ENCODE assay signal across 8 mouse cellular contexts in the genomic region with DNA sequence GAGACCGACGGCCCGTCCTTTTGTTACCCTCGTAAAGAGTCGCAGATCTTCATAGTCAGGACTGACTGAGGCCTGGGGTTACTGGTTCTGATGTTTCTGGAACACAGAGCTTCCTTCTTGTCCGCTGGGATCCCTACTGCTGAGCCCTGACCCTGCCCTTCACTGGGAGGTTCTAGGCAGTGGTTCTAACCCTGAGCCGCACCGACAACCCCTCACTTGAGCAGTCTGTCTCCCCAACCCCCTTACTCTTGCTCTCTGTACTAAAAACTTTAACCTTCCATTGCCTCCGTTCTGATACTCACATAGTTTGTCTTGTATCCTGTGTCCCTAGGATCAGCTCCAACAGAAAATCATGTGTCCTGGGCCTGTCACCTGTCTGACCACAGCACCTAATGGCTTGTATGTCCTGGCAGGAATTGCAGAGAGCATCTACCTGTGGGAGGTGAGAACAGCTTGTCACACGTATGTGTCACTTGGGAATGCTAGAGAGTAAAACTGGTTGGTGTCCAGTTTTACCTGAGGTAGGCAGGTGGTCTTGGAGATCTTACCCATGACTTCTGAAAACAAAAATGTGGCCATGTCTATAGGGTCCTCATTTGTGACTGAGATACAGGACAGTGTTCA. TPM values are rescaled to one million over a fixed set of nuclear protein-coding genes. Genes with fewer than 3 reads are reported as not detected.
DNase-seq lines count a peak whose midpoint lies in the region; ATAC-seq and TF ChIP-seq lines count a peak whose summit lies in the region.

No protein-coding gene starts in this region.

- no peak for DNase-seq in layer of hippocampus, adult 2 months (ENCODE audit: low spot score in 2 of 2)
- no peak for DNase-seq in layer of hippocampus, adult 11-12 months (ENCODE audit: low spot score)
- DNase-seq in hindbrain, postnatal 0 days (ENCODE audit: low spot score): no peak
- DNase-seq in adrenal gland, adult 18-20 months (ENCODE audit: low spot score in 2 of 2): no peak
- no peak for DNase-seq in thymus, postnatal 36 days
- no peak for DNase-seq in layer of hippocampus, postnatal 25 days (ENCODE audit: extremely low spot score in 1 of 2, low spot score in 1 of 2)

- peak overlapping the region; percentile 84 for H3K9ac ChIP-seq in embryonic facial prominence, embryonic 12.5 days
- peak overlapping the region; percentile 77 for H3K9ac ChIP-seq in hindbrain, postnatal 0 days (replicated peaks; ENCODE audit: low read length)

- H3K4me2 ChIP-seq in embryonic facial prominence, embryonic 12.5 days (replicated peaks): peak overlapping the region; percentile 80
- peak overlapping the region; percentile 73 for H3K4me2 ChIP-seq in hindbrain, postnatal 0 days (ENCODE audit: low read depth, low read length)
- peak overlapping the region; percentile 95 for H3K4me2 ChIP-seq in myocyte (ENCODE audit: low read depth)

- no peak for TF ChIP-seq CTCF in layer of hippocampus, adult 2 months (conservative IDR thresholded peaks at IDR 0.05)
- no peak for TF ChIP-seq CTCF in hindbrain, postnatal 0 days (IDR thresholded peaks at IDR 0.05; ENCODE audit: low read depth)

- no peak for TF ChIP-seq POLR2A in myocyte (IDR thresholded peaks at IDR 0.05; ENCODE audit: insufficient read length, low read depth)

- H3K79me2 ChIP-seq in myocyte (ENCODE audit: control insufficient read depth, insufficient read depth): peaks cover 13% of the 10 kb centered on the region

- H3K27ac ChIP-seq in layer of hippocampus, adult 2 months: peak overlapping the region; percentile 89
- H3K27ac ChIP-seq in embryonic facial prominence, embryonic 12.5 days: no peak overlapping the region; the same call in 1 of the 2 replicates
- H3K27ac ChIP-seq in hindbrain, postnatal 0 days: peak overlapping the region; percentile 79; the same call in 1 of the 2 replicates

- peaks cover 42% of the 10 kb centered on the region for H3K36me3 ChIP-seq in embryonic facial prominence, embryonic 12.5 days
- H3K36me3 ChIP-seq in hindbrain, postnatal 0 days (ENCODE audit: insufficient read depth, low read length): peaks cover 21% of the 10 kb centered on the region
- no peaks in the 10 kb centered on the region for H3K36me3 ChIP-seq in myocyte (ENCODE audit: control insufficient read depth, insufficient read depth)

- no peaks in the 10 kb centered on the region for H3K9me3 ChIP-seq in embryonic facial prominence, embryonic 12.5 days
- H3K9me3 ChIP-seq in hindbrain, postnatal 0 days (ENCODE audit: low read length): no peaks in the 10 kb centered on the region

- ATAC-seq in embryonic facial prominence, embryonic 12.5 days (ENCODE audit: insufficient number of reproducible peaks, insufficient read depth, low FRiP score, low TSS enrichment): no peak
- no peak for ATAC-seq in hindbrain, postnatal 0 days

- WGBS in embryonic facial prominence, embryonic 12.5 days: 17% methylated on average over 10 of the region's 10 CpGs
- WGBS in hindbrain, postnatal 0 days: 20% methylated on average over 10 of the region's 10 CpGs

- H3K27me3 ChIP-seq in embryonic facial prominence, embryonic 12.5 days: no peaks in the 10 kb centered on the region
- H3K27me3 ChIP-seq in hindbrain, postnatal 0 days (ENCODE audit: insufficient read depth, low read length): no peaks in the 10 kb centered on the region
- peaks cover 4% of the 10 kb centered on the region for H3K27me3 ChIP-seq in myocyte (ENCODE audit: control insufficient read depth, insufficient read depth, insufficient read length)

- H3K4me1 ChIP-seq in embryonic facial prominence, embryonic 12.5 days: peaks cover 16% of the 10 kb centered on the region
- peaks cover 5% of the 10 kb centered on the region; the same call in 1 of the 2 replicates for H3K4me1 ChIP-seq in hindbrain, postnatal 0 days (ENCODE audit: insufficient read depth, low read length)

- H3ac ChIP-seq in myocyte (ENCODE audit: control insufficient read depth, insufficient read length): peak overlapping the region; percentile 60

- peak overlapping the region; percentile 99 for H3K4me3 ChIP-seq in layer of hippocampus, adult 2 months
- H3K4me3 ChIP-seq in embryonic facial prominence, embryonic 12.5 days: peak overlapping the region; percentile 93
- H3K4me3 ChIP-seq in hindbrain, postnatal 0 days (ENCODE audit: low read length): peak overlapping the region; percentile 97
- H3K4me3 ChIP-seq in myocyte: peak overlapping the region; percentile 55

TF ChIP-seq in myocyte, 11 proteins besides CTCF, POLR2A, EP300 and RAD21:
- TF ChIP-seq USF1 (IDR thresholded peaks at IDR 0.05; ENCODE audit: low read depth) (no peak), E2F4 (IDR thresholded peaks at IDR 0.05; ENCODE audit: insufficient read depth) (no peak), REST (IDR thresholded peaks at IDR 0.05; ENCODE audit: insufficient read depth, insufficient read length) (no peak), SRF (IDR thresholded peaks at IDR 0.05; ENCODE audit: control insufficient read depth, insufficient read length, low read depth) (no peak), CEBPB (IDR thresholded peaks at IDR 0.05; ENCODE audit: insufficient read depth, poor library complexity, severe bottlenecking) (no peak), MYOD1 (IDR thresholded peaks at IDR 0.05; ENCODE audit: control insufficient read depth in 1 of 3, insufficient read length in 2 of 3, low read depth in 2 of 3) (no peak), MAX (IDR thresholded peaks at IDR 0.05; ENCODE audit: low read depth) (no peak), TCF3 (IDR thresholded peaks at IDR 0.05; ENCODE audit: insufficient read length, low read depth) (no peak), MYOG (IDR thresholded peaks at IDR 0.05; ENCODE audit: control insufficient read depth in 1 of 3, insufficient read depth in 1 of 3, insufficient read length in 2 of 3, low read depth in 2 of 3) (no peak), POLR2AphosphoS2 (IDR thresholded peaks at IDR 0.05; ENCODE audit: insufficient read length, low read depth) (no peak), TCF12 (IDR thresholded peaks at IDR 0.05; ENCODE audit: insufficient read depth, poor library complexity, severe bottlenecking) (no peak)

RNA-seq across cellular contexts. Expression of a gene that starts 0.8 kb away (rescaled TPM):
- total RNA-seq in layer of hippocampus, adult 2 months (2021): 10 to 100 TPM; 44.8 to 47.0 TPM
- polyA plus RNA-seq in embryonic facial prominence, embryonic 12.5 days (2016; fragmentation: Nextera tagmentation; extraction: Ambion mirVana): 118 and 120 TPM in 2 replicates
- 74.6 and 81.6 TPM in 2 replicates for total RNA-seq in hindbrain, postnatal 0 days (2014; rRNA removed)
- polyA plus RNA-seq in hindbrain, postnatal 0 days (2015; fragmentation: Nextera tagmentation; extraction: Ambion mirVana): 109 TPM in 2 replicates
- 35.1 TPM for polyA plus RNA-seq in myocyte (2012; fragmentation: generic; extraction: Trizol)
- 10 to 100 TPM; 37.2 to 40.1 TPM for total RNA-seq in adrenal gland, adult 18-20 months (2021)
- 10 to 100 TPM; 42.9 to 45.8 TPM for total RNA-seq in layer of hippocampus, postnatal 25 days (2021)

RNA-seq across cellular contexts. Expression of a gene that starts 9.7 kb away (rescaled TPM):
- total RNA-seq in layer of hippocampus, adult 2 months (2021): under 1 TPM in 1 of 2 experiments, not detected in 1; 0.15 TPM
- 0.50 and 0.92 TPM in 2 replicates for polyA plus RNA-seq in embryonic facial prominence, embryonic 12.5 days (2016; fragmentation: Nextera tagmentation; extraction: Ambion mirVana)
- 0.68 and 0.97 TPM in 2 replicates for total RNA-seq in hindbrain, postnatal 0 days (2014; rRNA removed)
- polyA plus RNA-seq in hindbrain, postnatal 0 days (2015; fragmentation: Nextera tagmentation; extraction: Ambion mirVana): 0.20 and 0.51 TPM in 2 replicates
- polyA plus RNA-seq in myocyte (2012; fragmentation: generic; extraction: Trizol): 0.73 TPM
- total RNA-seq in adrenal gland, adult 18-20 months (2021): under 1 TPM in 1 of 2 experiments, not detected in 1; 0.19 TPM
- total RNA-seq in layer of hippocampus, postnatal 25 days (2021): under 1 TPM; 0.12 to 0.15 TPM

RNA-seq across cellular contexts. Expression of a gene that starts 23.3 kb away (rescaled TPM):
- 100 to 1,000 TPM; 124 TPM for total RNA-seq in layer of hippocampus, adult 2 months (2021)
- polyA plus RNA-seq in embryonic facial prominence, embryonic 12.5 days (2016; fragmentation: Nextera tagmentation; extraction: Ambion mirVana): 24.3 and 25.9 TPM in 2 replicates
- 161 and 179 TPM in 2 replicates for total RNA-seq in hindbrain, postnatal 0 days (2014; rRNA removed)
- 25.6 and 27.1 TPM in 2 replicates for polyA plus RNA-seq in hindbrain, postnatal 0 days (2015; fragmentation: Nextera tagmentation; extraction: Ambion mirVana)
- polyA plus RNA-seq in myocyte (2012; fragmentation: generic; extraction: Trizol): 152 TPM
- total RNA-seq in adrenal gland, adult 18-20 months (2021): 100 to 1,000 TPM; 140 to 144 TPM
- total RNA-seq in layer of hippocampus, postnatal 25 days (2021): 100 to 1,000 TPM; 125 to 131 TPM

RNA-seq across cellular contexts. Expression of a gene that starts 27.6 kb away (rescaled TPM):
- 1 to 10 TPM; 5.4 to 5.6 TPM for total RNA-seq in layer of hippocampus, adult 2 months (2021)
- 311 and 313 TPM in 2 replicates for polyA plus RNA-seq in embryonic facial prominence, embryonic 12.5 days (2016; fragmentation: Nextera tagmentation; extraction: Ambion mirVana)
- total RNA-seq in hindbrain, postnatal 0 days (2014; rRNA removed): 17.2 and 17.9 TPM in 2 replicates
- polyA plus RNA-seq in hindbrain, postnatal 0 days (2015; fragmentation: Nextera tagmentation; extraction: Ambion mirVana): 15.0 and 16.4 TPM in 2 replicates
- 109 TPM for polyA plus RNA-seq in myocyte (2012; fragmentation: generic; extraction: Trizol)
- total RNA-seq in adrenal gland, adult 18-20 months (2021): 10 to 100 TPM; 28.5 to 49.0 TPM
- total RNA-seq in layer of hippocampus, postnatal 25 days (2021): 1 to 10 TPM; 5.8 to 6.0 TPM

RNA-seq across cellular contexts. Expression of a gene that starts 33.9 kb away (rescaled TPM):
- 1 to 10 TPM; 7.5 to 8.5 TPM for total RNA-seq in layer of hippocampus, adult 2 months (2021)
- polyA plus RNA-seq in embryonic facial prominence, embryonic 12.5 days (2016; fragmentation: Nextera tagmentation; extraction: Ambion mirVana): 4.9 and 6.6 TPM in 2 replicates
- 9.7 and 10.1 TPM in 2 replicates for total RNA-seq in hindbrain, postnatal 0 days (2014; rRNA removed)
- polyA plus RNA-seq in hindbrain, postnatal 0 days (2015; fragmentation: Nextera tagmentation; extraction: Ambion mirVana): 2.5 and 2.6 TPM in 2 replicates
- 1.2 TPM for polyA plus RNA-seq in myocyte (2012; fragmentation: generic; extraction: Trizol)
- 1 to 10 TPM; 3.6 to 4.3 TPM for total RNA-seq in adrenal gland, adult 18-20 months (2021)
- 1 to 10 TPM; 4.6 to 6.9 TPM for total RNA-seq in layer of hippocampus, postnatal 25 days (2021)
